ENCODE assay signal across 26 mouse cellular contexts in genomic region chr16:30721223-30721622, GRCm38 (mm10).
DNase-seq lines count a peak whose midpoint lies in the region; ATAC-seq and TF ChIP-seq lines count a peak whose summit lies in the region.
"Had no signal": no experiment of that assay in that cellular context is flagged by ENCODE, and none has a peak within 500 bp of the region (broad histone marks: within the 10 kb centered on the region; RNA-seq: fewer than 3 reads in every experiment).

No protein-coding gene starts in this region.

- no peaks in the 10 kb centered on the region for H3K36me3 ChIP-seq in lung, embryonic 14.5 days (ENCODE audit: insufficient read depth)
- H3K36me3 ChIP-seq in lung, postnatal 0 days (ENCODE audit: insufficient read depth, low read length) = no peaks in the 10 kb centered on the region
- no peaks in the 10 kb centered on the region for H3K36me3 ChIP-seq in forebrain, embryonic 15.5 days
- H3K36me3 ChIP-seq: forebrain, embryonic 10.5 days; G1E; heart, embryonic 15.5 days; hindbrain, embryonic 10.5 days; hindbrain, embryonic 13.5 days had no signal

- no peak overlapping the region for H3K4me2 ChIP-seq in lung, embryonic 14.5 days
- H3K4me2 ChIP-seq in lung, postnatal 0 days (replicated peaks; ENCODE audit: low read depth, low read length) = no peak overlapping the region
- H3K4me2 ChIP-seq in forebrain, embryonic 15.5 days (replicated peaks) = no peak overlapping the region
- H3K4me2 ChIP-seq: forebrain, embryonic 13.5 days; heart, embryonic 11.5 days; heart, embryonic 15.5 days; hindbrain, embryonic 13.5 days had no signal

- intact Hi-C loops in gastrocnemius, adult 2 months (cut with DNase I) = no loop called here
- intact Hi-C loops in gastrocnemius, postnatal 36 days (cut with DNase I) = no loop called here

- no peak for TF ChIP-seq CTCF in gastrocnemius, adult 2 months (IDR thresholded peaks at IDR 0.05)
- no peak for TF ChIP-seq CTCF in lung, embryonic 14.5 days (IDR thresholded peaks at IDR 0.05; ENCODE audit: low read depth)
- TF ChIP-seq CTCF in lung, adult 2 months (IDR thresholded peaks at IDR 0.05; ENCODE audit: insufficient read depth, low read length) = no peak
- TF ChIP-seq CTCF in lung, postnatal 0 days (IDR thresholded peaks at IDR 0.05) = no peak

- TF ChIP-seq EP300 in lung, postnatal 0 days (IDR thresholded peaks at IDR 0.05) = peak; percentile 66

- peak overlapping the region; percentile 41; the same call in 1 of the 2 replicates for H3K27ac ChIP-seq in gastrocnemius, adult 2 months
- no peak overlapping the region for H3K27ac ChIP-seq in lung, embryonic 14.5 days (ENCODE audit: low read depth)
- H3K27ac ChIP-seq in lung, postnatal 0 days (ENCODE audit: low read length) = peak overlapping the region; percentile 11; the same call in 1 of the 2 replicates
- H3K27ac ChIP-seq in forebrain, embryonic 15.5 days (replicated peaks) = no peak overlapping the region
- H3K27ac ChIP-seq: forebrain, embryonic 10.5 days; forebrain, embryonic 13.5 days; heart, embryonic 15.5 days; hindbrain, embryonic 10.5 days; hindbrain, embryonic 13.5 days had no signal

- TF ChIP-seq POLR2A in lung, adult 2 months (IDR thresholded peaks at IDR 0.05; ENCODE audit: borderline replicate concordance, extremely low read depth, low read depth, low read length) = no peak

- H3K9ac ChIP-seq in lung, embryonic 14.5 days = no peak overlapping the region
- no peak overlapping the region for H3K9ac ChIP-seq in lung, postnatal 0 days (replicated peaks; ENCODE audit: low read depth)
- no peak overlapping the region for H3K9ac ChIP-seq in forebrain, embryonic 15.5 days (replicated peaks)
- H3K9ac ChIP-seq: forebrain, embryonic 13.5 days; forebrain, postnatal 0 days; heart, embryonic 15.5 days; hindbrain, embryonic 13.5 days had no signal

- H3K27me3 ChIP-seq in lung, embryonic 14.5 days (ENCODE audit: insufficient read depth, low read length) = no peaks in the 10 kb centered on the region
- no peaks in the 10 kb centered on the region for H3K27me3 ChIP-seq in lung, postnatal 0 days (replicated peaks; ENCODE audit: insufficient read depth, low read length)
- no peaks in the 10 kb centered on the region for H3K27me3 ChIP-seq in forebrain, embryonic 15.5 days
- H3K27me3 ChIP-seq: CH12.LX; forebrain, embryonic 13.5 days; heart, embryonic 15.5 days; hindbrain, embryonic 13.5 days had no signal

- no peaks in the 10 kb centered on the region for H3K9me3 ChIP-seq in lung, embryonic 14.5 days (ENCODE audit: low read depth, low read length)
- no peaks in the 10 kb centered on the region for H3K9me3 ChIP-seq in lung, postnatal 0 days (ENCODE audit: low read length)
- no peaks in the 10 kb centered on the region for H3K9me3 ChIP-seq in forebrain, embryonic 15.5 days
- H3K9me3 ChIP-seq: forebrain, embryonic 10.5 days; forebrain, embryonic 13.5 days; G1E; heart, embryonic 15.5 days; hindbrain, embryonic 10.5 days; hindbrain, embryonic 13.5 days had no signal

- ATAC-seq in lung, embryonic 14.5 days (ENCODE audit: insufficient read depth) = no peak
- peak; percentile 30 for ATAC-seq in lung, postnatal 0 days
- ATAC-seq in forebrain, embryonic 15.5 days (replicated peaks) = no peak
- ATAC-seq: forebrain, embryonic 13.5 days; forebrain, postnatal 0 days had no signal

- H3K4me3 ChIP-seq in gastrocnemius, adult 2 months = no peak overlapping the region
- H3K4me3 ChIP-seq in lung, embryonic 14.5 days (ENCODE audit: low read depth, low read length) = no peak overlapping the region
- no peak overlapping the region for H3K4me3 ChIP-seq in lung, adult 2 months (replicated peaks; ENCODE audit: extremely low read depth, low read depth, low read length)
- H3K4me3 ChIP-seq in lung, postnatal 0 days (ENCODE audit: low read depth, low read length) = no peak overlapping the region
- H3K4me3 ChIP-seq in forebrain, embryonic 15.5 days = no peak overlapping the region
- H3K4me3 ChIP-seq: forebrain, embryonic 10.5 days; forebrain, embryonic 13.5 days; heart, embryonic 15.5 days; hindbrain, embryonic 10.5 days; hindbrain, embryonic 13.5 days had no signal

- no peak for DNase-seq in gastrocnemius, adult 2 months
- no peak for DNase-seq in gastrocnemius, postnatal 36 days
- peak; percentile 70 for DNase-seq in lung, embryonic 14.5 days
- no peak for DNase-seq in lung, adult 2 months
- DNase-seq in lung, postnatal 0 days (ENCODE audit: low spot score) = peak; percentile 75
- no peak for DNase-seq in lung, postnatal 36 days
- DNase-seq in kidney, adult 11 months = no peak
- DNase-seq: adrenal gland, adult 8-10 months; adrenal gland, postnatal 25 days; B cell, adult 2 months; cerebellum, adult 11-12 months; cerebellum, adult 9-10 months; cerebellum, postnatal 14 days; forebrain, postnatal 0 days; gastrocnemius, postnatal 25 days; heart, postnatal 10 days; heart, postnatal 36 days had no signal

- H3K4me1 ChIP-seq in lung, embryonic 14.5 days (ENCODE audit: insufficient read depth) = 0 out of 2 replicates have a peak, but pooled peaks cover 8% of the 10 kb centered on the region
- no peaks in the 10 kb centered on the region for H3K4me1 ChIP-seq in lung, adult 2 months (ENCODE audit: control insufficient read depth, insufficient read depth, low read length)
- peaks cover 2% of the 10 kb centered on the region; the same call in 1 of the 2 replicates for H3K4me1 ChIP-seq in lung, postnatal 0 days (ENCODE audit: insufficient read depth, low read depth, low read length)
- no peaks in the 10 kb centered on the region for H3K4me1 ChIP-seq in forebrain, embryonic 15.5 days
- H3K4me1 ChIP-seq: forebrain, embryonic 13.5 days had no signal

Comparison
In these comparisons a context has a peak if more than half of its experiments do, and no peak if none do; other contexts are left out.
1. DNase-seq: peak in lung, embryonic 14.5 days (single experiment) and lung, postnatal 0 days (single experiment); none in gastrocnemius, adult 2 months (single experiment), gastrocnemius, postnatal 36 days (0 of 2), lung, adult 2 months (single experiment), lung, postnatal 36 days (single experiment) and kidney, adult 11 months (single experiment).
2. H3K27ac ChIP-seq: peak in gastrocnemius, adult 2 months (single experiment) and lung, postnatal 0 days (single experiment); none in lung, embryonic 14.5 days (single experiment) and forebrain, embryonic 15.5 days (single experiment).